Mouse (Mus musculus): ENCODE data around the gene Faap20. TPM values are rescaled to one million over a fixed set of nuclear protein-coding genes. Genes with fewer than 3 reads are reported as not detected.

Faap20 gene
- polyA plus RNA-seq (2015; fragmentation: Nextera tagmentation; extraction: Ambion mirVana): 63.2 and 64.3 TPM in 2 replicates

DNA sequence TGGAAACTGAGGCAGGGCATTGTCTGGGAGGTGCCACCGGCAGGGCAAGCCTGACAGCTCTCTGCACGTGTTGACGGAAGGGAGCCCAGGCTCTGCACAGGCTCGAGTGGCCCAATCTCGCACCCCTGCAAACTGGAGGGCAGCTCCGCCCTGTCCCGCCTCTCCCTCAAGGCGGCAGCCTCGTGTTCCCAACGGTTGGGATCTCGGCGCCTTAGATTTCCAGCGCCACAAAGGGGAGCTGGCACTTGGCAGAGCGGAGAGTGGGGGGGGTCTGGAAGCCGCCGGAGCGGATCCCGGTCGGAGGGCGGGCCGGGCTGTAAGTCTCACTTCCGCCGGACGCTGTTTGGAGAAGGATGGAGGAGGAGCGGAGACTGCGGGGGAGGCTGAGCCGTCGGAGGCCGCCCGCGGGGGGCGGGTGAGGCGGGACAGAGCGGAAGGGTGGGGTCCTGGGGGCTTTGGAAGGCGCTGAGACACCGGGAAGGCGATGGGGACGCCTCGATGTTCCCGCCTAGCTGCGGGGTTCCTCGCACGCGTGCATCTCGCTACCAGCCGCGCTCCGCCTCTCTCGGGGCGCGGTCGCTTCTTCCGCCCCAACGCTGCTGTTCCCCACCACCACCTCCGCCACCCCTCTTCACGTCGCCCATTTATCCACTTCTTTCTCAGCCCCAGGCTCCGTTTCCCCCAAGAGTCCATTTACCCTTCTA lies at the start of gene Faap20:
Gene Faap20, plus strand, starts transcription at position 155 of the 704 bp plus-strand sequence.

DNA sequence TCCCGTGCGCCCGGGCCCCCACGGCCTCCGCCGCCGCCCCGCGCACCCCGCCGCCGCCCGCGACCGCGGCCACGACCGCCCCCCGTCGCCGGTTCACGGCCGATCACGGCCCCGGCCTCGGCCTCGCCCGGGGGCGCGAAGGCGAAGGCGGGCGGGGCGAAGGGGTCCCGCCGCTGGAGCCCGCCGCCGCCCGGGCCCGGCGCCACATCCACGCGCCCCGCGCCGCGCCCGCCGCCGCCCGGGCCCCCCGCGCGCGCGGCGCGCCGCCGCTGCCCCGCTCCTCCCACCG lies 27.1 kb upstream of the Faap20 start, which contains the start of gene Ski:
Gene Ski, minus strand, starts transcription at position 41 of the 289 bp plus-strand sequence.

Other genes starting within 250 kb of the Faap20 start
- 12.6 and 15.3 TPM in 2 replicates for gene Plch2, start 193.0 kb upstream of the Faap20 start, polyA plus RNA-seq (2015; fragmentation: Nextera tagmentation; extraction: Ambion mirVana)
- 16.2 and 19.1 TPM in 2 replicates for gene Pex10, start 182.8 kb upstream of the Faap20 start, polyA plus RNA-seq (2015; fragmentation: Nextera tagmentation; extraction: Ambion mirVana)
- 128 and 140 TPM in 2 replicates for gene Rer1, start 163.4 kb upstream of the Faap20 start, polyA plus RNA-seq (2015; fragmentation: Nextera tagmentation; extraction: Ambion mirVana)
- 6.7 and 7.2 TPM in 2 replicates for gene Morn1, start 163.2 kb upstream of the Faap20 start, polyA plus RNA-seq (2015; fragmentation: Nextera tagmentation; extraction: Ambion mirVana)
- 11.4 and 12.1 TPM in 2 replicates for gene Ski, start 27.2 kb upstream of the Faap20 start, polyA plus RNA-seq (2015; fragmentation: Nextera tagmentation; extraction: Ambion mirVana)
- 88.3 and 99.5 TPM in 2 replicates for gene Prkcz, start 111.6 kb downstream of the Faap20 start, polyA plus RNA-seq (2015; fragmentation: Nextera tagmentation; extraction: Ambion mirVana)
- 0.23 and 0.33 TPM in 2 replicates for gene Gabrd, start 148.3 kb downstream of the Faap20 start, polyA plus RNA-seq (2015; fragmentation: Nextera tagmentation; extraction: Ambion mirVana)
- gene Cfap74, start 159.4 kb downstream of the Faap20 start, polyA plus RNA-seq (2015; fragmentation: Nextera tagmentation; extraction: Ambion mirVana): 5.1 and 5.9 TPM in 2 replicates
- 0.45 and 1.1 TPM in 2 replicates for gene Tmem52, start 219.3 kb downstream of the Faap20 start, polyA plus RNA-seq (2015; fragmentation: Nextera tagmentation; extraction: Ambion mirVana)
- 1,042 and 1,084 TPM in 2 replicates for gene Gnb1, start 241.6 kb downstream of the Faap20 start, polyA plus RNA-seq (2015; fragmentation: Nextera tagmentation; extraction: Ambion mirVana)

Data from neural tube, postnatal 0 days (tissue).